Comparison of ENCODE assay signal across 8 mouse cellular contexts in the genomic region with DNA sequence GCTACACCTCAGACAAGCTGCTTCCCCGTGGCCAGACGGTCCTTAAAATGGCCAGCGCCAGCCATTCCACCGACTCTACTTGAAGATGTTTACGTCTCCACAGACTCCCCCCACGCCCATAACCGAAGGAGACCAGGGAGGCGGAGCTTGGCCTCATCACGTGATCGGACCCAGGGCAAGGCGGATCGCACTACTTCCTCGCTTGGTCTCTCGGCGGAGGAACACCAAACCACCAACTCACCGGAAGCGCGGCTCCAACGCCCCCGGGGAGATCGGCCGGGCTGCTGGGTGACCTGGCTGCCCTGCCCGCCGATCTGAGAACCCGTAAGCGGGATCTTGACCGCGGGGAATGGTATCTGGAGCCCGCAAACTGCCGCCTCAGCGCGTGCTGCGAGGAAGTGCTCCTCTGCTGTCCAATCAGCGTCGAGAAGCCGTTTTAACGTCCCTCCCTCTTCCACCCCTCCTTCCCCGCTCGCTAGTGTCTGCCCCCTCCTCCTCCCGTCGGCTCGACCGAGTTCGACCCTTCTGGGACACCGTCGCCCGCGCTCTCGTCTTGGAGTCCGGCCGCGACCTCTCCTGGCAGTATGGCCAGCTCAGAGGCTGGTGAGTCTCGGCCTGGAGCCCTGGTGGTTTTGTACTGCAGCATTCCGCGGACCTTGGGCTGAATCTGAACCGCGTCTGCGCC. TPM values are rescaled to one million over a fixed set of nuclear protein-coding genes. Genes with fewer than 3 reads are reported as not detected.
DNase-seq lines count a peak whose midpoint lies in the region; ATAC-seq lines count a peak whose summit lies in the region.

A gene (minus strand): TSS at position 411 of the 685 bp plus-strand sequence.
A gene (plus strand): TSS at position 478 of the 685 bp plus-strand sequence.

- H3K27me3 ChIP-seq in embryonic facial prominence, embryonic 10.5 days (replicated peaks; ENCODE audit: low read depth, poor library complexity, severe bottlenecking) = no peaks in the 10 kb centered on the region
- H3K27me3 ChIP-seq in intestine, embryonic 16.5 days (replicated peaks; ENCODE audit: control insufficient read depth, insufficient read depth, low read length) = no peaks in the 10 kb centered on the region

- intact Hi-C loops in left cerebral cortex, postnatal 25 days (cut with DNase I) = loop anchor here (2.0 to 5.0 kb wide), 3 partner anchors 26 to 208 kb away; a partner anchor contains a TSS

- H3K9ac ChIP-seq in intestine, embryonic 16.5 days (ENCODE audit: low read depth, low read length) = peak within 1 kb of the TSS; percentile 98

- peak; percentile 92 for ATAC-seq in intestine, embryonic 16.5 days

- under 1% methylated on average over 58 of the region's 58 CpGs for WGBS in embryonic facial prominence, embryonic 10.5 days
- WGBS in intestine, embryonic 16.5 days = under 1% methylated on average over 58 of the region's 58 CpGs

- H3K4me1 ChIP-seq in embryonic facial prominence, embryonic 10.5 days = peaks cover 21% of the 10 kb centered on the region
- peaks cover 8% of the 10 kb centered on the region for H3K4me1 ChIP-seq in intestine, embryonic 16.5 days (ENCODE audit: control insufficient read depth, insufficient read depth, low read length)

- H3K36me3 ChIP-seq in embryonic facial prominence, embryonic 10.5 days (replicated peaks) = peaks cover 62% of the 10 kb centered on the region
- H3K36me3 ChIP-seq in intestine, embryonic 16.5 days (ENCODE audit: control insufficient read depth, insufficient read depth, low read length) = peaks cover 5% of the 10 kb centered on the region

- peak within 1 kb of the TSS; percentile 85 for H3K4me2 ChIP-seq in intestine, embryonic 16.5 days (ENCODE audit: low read depth, low read length)

- peak; percentile 98 to 99 for DNase-seq in spleen, adult 18-20 months
- DNase-seq in spleen, adult 12 weeks (ENCODE audit: low spot score) = no peak
- DNase-seq in embryonic facial prominence, embryonic 10.5 days (ENCODE audit: low spot score) = peak; percentile 98
- peak; percentile 89 for DNase-seq in gonadal fat pad, adult 2 months (ENCODE audit: low read depth)
- DNase-seq in left cerebral cortex, postnatal 25 days (ENCODE audit: low spot score in 2 of 2) = peak; percentile 99
- DNase-seq in mesoderm, embryonic 11.5 days (ENCODE audit: low read depth, low spot score) = peak; percentile 98
- DNase-seq in right cerebral cortex, postnatal 25 days = peak; percentile 98

- H3K4me3 ChIP-seq in embryonic facial prominence, embryonic 10.5 days = peak within 1 kb of the TSS; percentile 80
- peak within 1 kb of the TSS; percentile 75 for H3K4me3 ChIP-seq in intestine, embryonic 16.5 days (ENCODE audit: low read length)

- no peaks in the 10 kb centered on the region for H3K9me3 ChIP-seq in embryonic facial prominence, embryonic 10.5 days
- no peaks in the 10 kb centered on the region for H3K9me3 ChIP-seq in intestine, embryonic 16.5 days (ENCODE audit: control insufficient read depth, low read length)

- peak within 1 kb of the TSS; percentile 100 for H3K27ac ChIP-seq in embryonic facial prominence, embryonic 10.5 days (replicated peaks)
- peak within 1 kb of the TSS; percentile 100 for H3K27ac ChIP-seq in intestine, embryonic 16.5 days (ENCODE audit: low read length)

RNA-seq across cellular contexts. Expression of the first gene that starts in this region (rescaled TPM):
- polyA plus RNA-seq in embryonic facial prominence, embryonic 10.5 days (2016; fragmentation: Nextera tagmentation; extraction: Ambion mirVana) = 312 and 326 TPM in 2 replicates
- polyA plus RNA-seq in gonadal fat pad, adult 2 months (2012; rRNA removed) = 362 and 416 TPM in 2 replicates
- polyA plus RNA-seq in intestine, embryonic 16.5 days (2015; fragmentation: Nextera tagmentation; extraction: Ambion mirVana) = 227 and 230 TPM in 2 replicates
- total RNA-seq in left cerebral cortex, postnatal 25 days (2021) = 100 to 1,000 TPM; 633 to 643 TPM

RNA-seq across cellular contexts. Expression of the second gene that starts in this region (rescaled TPM):
- 17.6 and 19.7 TPM in 2 replicates for polyA plus RNA-seq in embryonic facial prominence, embryonic 10.5 days (2016; fragmentation: Nextera tagmentation; extraction: Ambion mirVana)
- 4.3 and 4.5 TPM in 2 replicates for polyA plus RNA-seq in gonadal fat pad, adult 2 months (2012; rRNA removed)
- 15.4 and 16.3 TPM in 2 replicates for polyA plus RNA-seq in intestine, embryonic 16.5 days (2015; fragmentation: Nextera tagmentation; extraction: Ambion mirVana)
- 10 to 100 TPM; 11.1 to 11.3 TPM for total RNA-seq in left cerebral cortex, postnatal 25 days (2021)
